Mouse (Mus musculus) skeletal muscle tissue, adult 2 months (tissue): ENCODE results near the gene Ssh1.

Source experiments
- DNase-seq: peaks from one replicate; pipeline ENCODE4 v3.0.0-alpha.2; 2012; ENCODE audit warnings: low read depth, low spot score

Ssh1 gene

GRCm38 (mm10) chr5:113890874-113891273, 102.8 kb downstream of the Ssh1 start:
- DNase-seq, result no peak

GRCm38 (mm10) chr5:113889912-113890311, 103.8 kb downstream of the Ssh1 start:
- DNase-seq, result no peak

GRCm38 (mm10) chr5:113889181-113889906, 104.3 kb downstream of the Ssh1 start:
- DNase-seq, result no peak

GRCm38 (mm10) chr5:113888186-113888795, 105.4 kb downstream of the Ssh1 start:
- DNase-seq, result no peak

- peak; percentile 84 for DNase-seq
Measured at GRCm38 (mm10) chr5:113887132-113887531, 106.6 kb downstream of the Ssh1 start.
